Mouse (Mus musculus) small intestine, adult 2 months (tissue): ENCODE data around the gene Meiob. TPM values are rescaled to one million over a fixed set of nuclear protein-coding genes. Genes with fewer than 3 reads are reported as not detected.

Source experiments
- H3K27ac ChIP-seq: fragments of 200-500 bp; 2 replicates; pipeline ENCODE4 v1.5.1; 2012; ENCODE audit warnings: low read depth, low read length, control low read depth, inconsistent platforms; ENCODE audit not compliant: insufficient read depth
- H3K27me3 ChIP-seq: fragments of 200-500 bp; 2 replicates; pipeline ENCODE4 v1.6.1; 2012; ENCODE audit warnings: mild to moderate bottlenecking, moderate library complexity, low read length, inconsistent platforms; ENCODE audit not compliant: control insufficient read depth, insufficient read depth
- H3K36me3 ChIP-seq: fragments of 200-500 bp; 2 replicates; pipeline ENCODE4 v1.6.1; 2012; ENCODE audit warnings: mild to moderate bottlenecking, low read length, control low read depth, inconsistent platforms; ENCODE audit not compliant: control insufficient read depth, insufficient read depth
- H3K4me1 ChIP-seq: fragments of 200-500 bp; 2 replicates; pipeline ENCODE4 v1.6.1; 2012; ENCODE audit warnings: low read length, inconsistent platforms, mixed read lengths; ENCODE audit not compliant: control insufficient read depth, insufficient read depth, insufficient read length
- H3K4me3 ChIP-seq: fragments of 200-500 bp; 2 replicates; pipeline ENCODE4 v1.5.1; 2012; ENCODE audit warnings: low read depth, mild to moderate bottlenecking, control low read depth, inconsistent platforms, low read length, moderate library complexity
- CTCF ChIP-seq: fragments of 200-500 bp; IDR thresholded peaks from 2 replicates; pipeline ENCODE4 v1.5.1; 2012; ENCODE audit warnings: low read depth, mild to moderate bottlenecking, control low read depth, inconsistent platforms, low read length, moderate library complexity, mixed read lengths; ENCODE audit not compliant: insufficient replicate concordance, insufficient read length; ENCODE audit errors: extremely low read depth
- POLR2A ChIP-seq: fragments of 200-500 bp; IDR thresholded peaks from 2 replicates; pipeline ENCODE4 v1.6.1; 2012; ENCODE audit warnings: low read depth, mild to moderate bottlenecking, control low read depth, inconsistent platforms, low read length, moderate library complexity
- WGBS: fragments of 180-500 bp; shearing (Covaris S2); methylation state at CpG from one replicate; pipeline ENCODE4 v1.1.7; 2018; 5-methylcytosine and 5-hydroxymethylcytosine counted together
- polyA plus RNA-seq: library from polyadenylated mRNA; depleted of rRNA; stranded (reverse); fragments of >200 nt; gene quantifications from 2 replicates; pipeline ENCODE4 v1.2.3, GENCODE M21; 2012

The Meiob gene
- polyA plus RNA-seq, 1 experiment = not detected

DNA sequence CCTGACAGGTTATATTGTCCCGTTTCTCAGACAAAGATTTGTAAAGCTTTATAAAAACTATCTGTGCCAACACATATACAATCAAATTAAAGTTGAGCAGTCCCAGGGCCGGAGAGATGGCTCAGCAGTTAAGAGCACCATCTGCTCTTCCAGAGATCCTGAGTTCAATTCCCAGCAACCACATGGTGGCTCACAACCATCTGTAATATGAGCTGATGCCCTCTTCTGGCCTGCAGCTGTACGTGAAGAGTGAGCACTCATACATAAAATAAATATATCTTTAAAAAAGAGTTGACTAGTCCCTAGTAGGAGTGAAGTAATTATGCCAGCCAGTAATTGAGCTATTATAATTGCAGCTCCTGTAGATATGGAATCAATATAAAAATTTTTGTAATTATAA is 3.6 kb upstream of the Meiob start:
- peaks cover 2% of the 10 kb centered on the region; the same call in 1 of the 2 replicates for H3K4me1 ChIP-seq
- H3K27me3 ChIP-seq = peaks cover 16% of the 10 kb centered on the region
- H3K36me3 ChIP-seq = no peaks in the 10 kb centered on the region
- no peak overlapping the region for H3K27ac ChIP-seq
- 53% methylated on average over 3 of the region's 3 CpGs for WGBS
- TF ChIP-seq CTCF (no peak), POLR2A (no peak)
- no peak overlapping the region for H3K4me3 ChIP-seq

DNA sequence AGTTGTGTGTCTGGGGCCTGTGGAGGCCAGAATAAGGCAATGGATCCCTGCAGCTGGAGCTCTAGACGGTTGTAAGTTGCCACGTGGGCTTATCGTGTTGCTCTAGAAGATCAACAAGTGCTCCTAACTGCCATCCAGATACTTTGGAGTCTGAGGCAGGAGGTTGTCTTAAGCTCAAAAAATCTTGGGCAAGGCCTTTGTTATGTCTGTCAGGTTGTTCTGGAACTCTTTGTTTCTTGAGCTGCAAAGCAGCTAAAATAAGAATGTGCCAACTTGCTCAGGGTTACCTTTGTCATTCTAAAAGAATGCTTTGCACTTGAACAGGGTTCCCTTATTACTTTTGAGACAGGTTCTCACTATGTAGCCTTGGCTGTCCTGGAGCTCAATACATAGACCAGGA is 7.1 kb downstream of the Meiob start:
- no peak overlapping the region for H3K27ac ChIP-seq
- no peaks in the 10 kb centered on the region for H3K36me3 ChIP-seq
- TF ChIP-seq CTCF = no peak
- TF ChIP-seq POLR2A = no peak
- H3K4me3 ChIP-seq = no peak overlapping the region
- 0 out of 2 replicates have a peak, but pooled peaks cover 3% of the 10 kb centered on the region for H3K27me3 ChIP-seq
- 74% methylated on average over 3 of the region's 3 CpGs for WGBS
- no peaks in the 10 kb centered on the region for H3K4me1 ChIP-seq

DNA sequence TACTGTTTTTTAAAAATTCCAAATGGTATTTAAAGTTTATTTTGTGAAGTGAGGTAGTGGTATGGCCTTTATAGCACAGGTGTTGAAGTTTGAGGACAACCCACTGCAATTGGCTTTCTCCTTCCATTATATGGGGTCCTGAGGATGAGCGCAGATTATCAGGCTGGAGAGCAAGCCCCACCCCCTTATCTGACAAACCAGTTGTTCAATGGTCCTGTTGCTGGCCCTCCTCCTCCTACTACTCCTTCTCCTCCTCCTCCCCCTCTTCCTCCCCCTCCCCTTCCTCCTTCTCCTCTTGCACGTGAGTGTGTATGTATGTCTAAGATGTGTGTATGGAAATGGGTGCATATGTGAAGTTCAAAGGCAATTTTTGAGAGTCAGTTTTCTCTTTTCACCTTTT is 8.1 kb downstream of the Meiob start:
- TF ChIP-seq CTCF = no peak
- TF ChIP-seq POLR2A = no peak
- H3K4me1 ChIP-seq = no peaks in the 10 kb centered on the region
- H3K27ac ChIP-seq = no peak overlapping the region
- no peaks in the 10 kb centered on the region for H3K36me3 ChIP-seq
- 46% methylated on average over 2 of the region's 2 CpGs for WGBS
- H3K4me3 ChIP-seq = no peak overlapping the region
- H3K27me3 ChIP-seq = 0 out of 2 replicates have a peak, but pooled peaks cover 3% of the 10 kb centered on the region

DNA sequence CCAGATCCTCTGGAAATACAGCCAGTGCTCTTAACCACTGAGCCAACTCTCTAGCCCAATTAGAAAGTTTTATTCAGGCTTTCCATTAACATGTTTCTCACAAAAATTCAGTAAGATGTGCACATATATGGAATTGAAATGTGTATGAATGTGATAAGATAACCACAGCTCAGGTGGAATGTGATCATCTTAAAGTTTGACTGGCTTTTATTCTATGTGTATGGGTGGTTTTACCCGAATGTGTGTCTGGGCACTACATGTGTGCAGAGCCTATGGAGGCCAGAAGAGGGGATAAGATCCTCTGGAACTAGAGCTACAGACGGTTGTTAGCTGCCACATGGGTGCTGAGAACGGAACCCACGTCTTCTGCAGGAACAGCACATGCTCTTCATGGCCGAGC is 11.2 kb downstream of the Meiob start:
- TF ChIP-seq CTCF = no peak
- TF ChIP-seq POLR2A = no peak
- H3K27ac ChIP-seq = no peak overlapping the region
- 79% methylated on average over 5 of the region's 5 CpGs for WGBS
- H3K36me3 ChIP-seq = no peaks in the 10 kb centered on the region
- no peak overlapping the region for H3K4me3 ChIP-seq
- 0 out of 2 replicates have a peak, but pooled peaks cover 3% of the 10 kb centered on the region for H3K27me3 ChIP-seq
- peaks cover 2% of the 10 kb centered on the region; the same call in 1 of the 2 replicates for H3K4me1 ChIP-seq

DNA sequence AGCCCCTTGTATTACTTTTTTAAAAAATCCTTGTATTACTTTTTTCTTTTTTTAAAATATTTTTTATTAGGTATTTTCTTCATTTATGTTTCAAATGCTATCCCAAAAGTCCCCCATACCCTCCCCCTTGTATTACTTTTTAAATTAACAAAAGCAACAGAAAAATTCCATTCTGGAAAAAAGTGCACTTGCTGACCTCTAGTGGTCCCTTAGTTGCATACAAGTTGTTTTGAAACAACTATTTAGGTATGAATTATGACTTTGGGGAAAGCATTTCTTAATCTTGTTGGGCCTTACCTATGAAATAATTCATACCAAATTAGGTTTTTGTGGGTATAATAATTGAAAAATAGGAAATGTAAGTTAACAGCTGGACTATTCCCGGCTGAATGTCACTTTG is 13.4 kb downstream of the Meiob start:
- Histone ChIP-seq H3K4me1 (peaks cover 2% of the 10 kb centered on the region; the same call in 1 of the 2 replicates), H3K27me3 (0 out of 2 replicates have a peak, but pooled peaks cover 3% of the 10 kb centered on the region), H3K4me3 (no peak overlapping the region), H3K36me3 (no peaks in the 10 kb centered on the region), H3K27ac (peak overlapping the region; percentile 12; the same call in 1 of the 2 replicates)
- WGBS = 23% methylated on average over 1 of the region's 1 CpGs
- TF ChIP-seq POLR2A (no peak), CTCF (no peak)

DNA sequence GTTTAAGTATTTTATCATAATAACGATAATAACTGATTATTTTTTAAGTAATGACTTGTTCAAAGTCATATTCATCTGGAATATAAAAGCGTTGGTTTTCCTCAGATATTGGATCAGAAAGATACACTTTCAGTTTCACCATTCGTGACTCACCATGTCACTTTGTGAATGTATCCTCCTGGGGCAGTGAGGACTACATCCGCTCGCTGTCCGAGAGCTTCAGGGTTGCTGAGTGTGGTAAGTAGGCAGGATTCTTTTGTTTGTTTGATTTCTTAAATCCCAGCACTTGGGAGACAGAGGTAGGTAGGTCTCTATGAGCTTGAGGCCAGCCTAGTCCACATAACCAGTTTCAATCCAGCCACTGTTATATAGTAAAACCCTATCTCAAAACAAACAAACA is 14.1 kb downstream of the Meiob start:
- Histone ChIP-seq H3K4me1 (peaks cover 2% of the 10 kb centered on the region; the same call in 1 of the 2 replicates), H3K4me3 (no peak overlapping the region), H3K27ac (no peak overlapping the region), H3K27me3 (0 out of 2 replicates have a peak, but pooled peaks cover 2% of the 10 kb centered on the region), H3K36me3 (no peaks in the 10 kb centered on the region)
- 10% methylated on average over 6 of the region's 6 CpGs for WGBS
- TF ChIP-seq CTCF = no peak
- TF ChIP-seq POLR2A = no peak

DNA sequence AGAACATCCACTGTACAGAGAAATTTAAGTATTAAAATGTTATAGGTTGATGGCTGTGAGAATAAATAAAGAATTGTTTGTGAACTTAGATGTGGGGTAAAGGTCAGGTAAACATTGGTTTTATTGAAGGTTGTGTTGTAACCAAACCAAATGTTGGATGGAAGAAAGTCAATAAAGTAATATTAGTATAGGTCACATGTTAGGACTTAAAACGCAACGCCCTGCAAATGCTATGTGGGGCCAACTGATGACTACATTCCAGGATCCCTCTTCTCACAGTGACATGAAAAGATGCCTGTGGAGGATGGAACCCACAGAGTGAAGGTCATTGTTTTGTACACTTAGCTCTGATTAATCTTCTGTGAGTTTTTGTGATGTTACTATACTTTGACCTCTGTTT is 15.4 kb downstream of the Meiob start:
- TF ChIP-seq CTCF (no peak), POLR2A (no peak)
- Histone ChIP-seq H3K27me3 (no peaks in the 10 kb centered on the region), H3K27ac (no peak overlapping the region), H3K4me1 (peaks cover 2% of the 10 kb centered on the region; the same call in 1 of the 2 replicates), H3K4me3 (no peak overlapping the region), H3K36me3 (no peaks in the 10 kb centered on the region)
- 21% methylated on average over 2 of the region's 2 CpGs for WGBS
